ENCODE assay signal across 8 mouse cellular contexts in the genomic region with DNA sequence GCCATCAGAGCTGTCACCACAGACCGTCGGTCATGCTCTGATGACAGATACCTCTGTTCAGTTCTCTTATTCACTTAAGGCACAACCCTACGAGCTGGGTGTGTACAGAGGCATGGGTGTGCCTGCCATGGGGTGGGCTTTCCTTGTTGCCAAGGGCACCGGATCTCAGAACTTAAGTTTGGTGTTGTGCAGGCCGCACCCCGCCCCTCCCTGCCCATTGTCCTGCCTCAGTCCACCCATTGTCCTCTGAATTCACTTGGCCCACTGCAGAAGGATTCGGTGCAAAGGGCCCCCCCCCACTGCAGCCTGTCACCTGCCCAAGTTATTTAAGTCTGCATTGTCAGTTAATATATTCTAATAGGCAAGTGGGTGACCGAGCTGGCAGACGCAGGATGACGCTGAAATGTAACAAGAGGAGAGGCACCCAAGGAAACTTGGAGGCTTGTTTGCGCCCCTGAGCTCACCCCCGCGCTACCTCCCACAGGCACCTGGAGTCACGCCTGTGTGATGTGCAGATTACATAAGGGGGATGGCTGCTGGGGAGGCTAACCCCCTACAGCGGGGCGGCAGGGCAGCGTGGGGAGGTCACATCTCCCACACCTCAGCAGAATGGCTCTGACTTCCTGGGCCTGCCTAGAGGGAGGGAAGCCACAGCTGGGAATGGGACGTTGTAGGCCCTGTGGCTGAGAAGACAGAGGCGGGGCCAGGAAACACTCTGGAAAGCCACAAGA. TPM values are rescaled to one million over a fixed set of nuclear protein-coding genes. Genes with fewer than 3 reads are reported as not detected.
DNase-seq lines count a peak whose midpoint lies in the region; ATAC-seq lines count a peak whose summit lies in the region.

No protein-coding gene starts in this region.

- peaks cover 53% of the 10 kb centered on the region for H3K4me1 ChIP-seq in limb, embryonic 12.5 days (replicated peaks)

- no peaks in the 10 kb centered on the region for H3K9me3 ChIP-seq in limb, embryonic 12.5 days

- no peak overlapping the region for H3K4me3 ChIP-seq in limb, embryonic 12.5 days (replicated peaks)

- 0 out of 2 replicates have a peak, but pooled peaks cover 3% of the 10 kb centered on the region for H3K27me3 ChIP-seq in limb, embryonic 12.5 days

- peak; percentile 64 to 69 for DNase-seq in frontal cortex, postnatal 36 days (ENCODE audit: low spot score in 2 of 2)
- peak; percentile 53 for DNase-seq in thymus, postnatal 4 days
- no peak for DNase-seq in thymus, postnatal 14 days
- no peak for DNase-seq in embryo, embryonic 9.5 days (ENCODE audit: extremely low spot score)
- no peak for DNase-seq in urinary bladder, postnatal 14 days (ENCODE audit: low spot score)
- DNase-seq in testis, postnatal 14 days (ENCODE audit: low spot score) = no peak

- 54% methylated on average over 19 of the region's 19 CpGs for WGBS in limb, embryonic 12.5 days

- ATAC-seq in frontal cortex, adult (ENCODE audit: low TSS enrichment) = no peak
- ATAC-seq in limb, embryonic 12.5 days (ENCODE audit: insufficient number of reproducible peaks, insufficient read depth, low FRiP score, low TSS enrichment, low read depth) = no peak

- H3K27ac ChIP-seq in limb, embryonic 12.5 days = 0 out of 2 replicates have a peak overlapping the region, but pooled peaks have one; percentile 67

- H3K9ac ChIP-seq in limb, embryonic 12.5 days (replicated peaks) = no peak overlapping the region

- no peak overlapping the region for H3K4me2 ChIP-seq in limb, embryonic 12.5 days

- H3K36me3 ChIP-seq in limb, embryonic 12.5 days = no peaks in the 10 kb centered on the region

RNA-seq across cellular contexts. Expression of a gene that starts 4.6 kb away (rescaled TPM):
- polyA plus RNA-seq in limb, embryonic 12.5 days (2016; fragmentation: Nextera tagmentation; extraction: Ambion mirVana) = 17.0 and 17.5 TPM in 2 replicates

RNA-seq across cellular contexts. Expression of a gene that starts 24.7 kb away (rescaled TPM):
- polyA plus RNA-seq in limb, embryonic 12.5 days (2016; fragmentation: Nextera tagmentation; extraction: Ambion mirVana) = 105 and 115 TPM in 2 replicates

Comparison
In these comparisons a context has a peak if more than half of its experiments do, and no peak if none do; other contexts are left out.
1. DNase-seq: peak in frontal cortex, postnatal 36 days (2 of 2) and thymus, postnatal 4 days (single experiment); none in thymus, postnatal 14 days (single experiment), embryo, embryonic 9.5 days (single experiment), urinary bladder, postnatal 14 days (single experiment) and testis, postnatal 14 days (single experiment).